In genomic region chr16:46496889-46497685, GRCm38 (mm10) we compare ENCODE assay signal across 8 mouse cellular contexts. TPM values are rescaled to one million over a fixed set of nuclear protein-coding genes. Genes with fewer than 3 reads are reported as not detected.
DNase-seq lines count a peak whose midpoint lies in the region; ATAC-seq and TF ChIP-seq lines count a peak whose summit lies in the region.

No protein-coding gene starts in this region.

- H3K9ac ChIP-seq in ES-E14 (ENCODE audit: insufficient read depth, low read depth, low read length, poor library complexity, severe bottlenecking), result peak overlapping the region; percentile 99

- H3K27me3 ChIP-seq in cerebellum, adult 2 months (ENCODE audit: control insufficient read depth, insufficient read depth, low read length), result no peaks in the 10 kb centered on the region

- H3K4me3 ChIP-seq in ES-E14 (ENCODE audit: insufficient read depth in 1 of 2, low read depth in 1 of 2, low read length in 2 of 2, poor library complexity in 1 of 2, severe bottlenecking in 1 of 2), result peak overlapping the region; percentile 82 to 100
- H3K4me3 ChIP-seq in cerebellum, adult 2 months (replicated peaks; ENCODE audit: insufficient read depth, low read depth, low read length), result peak overlapping the region; percentile 64
- peak overlapping the region; percentile 82 for H3K4me3 ChIP-seq in layer of hippocampus, adult 2 months

- in situ Hi-C loops in ES-E14 (cut with MboI; ENCODE audit: low sequenced_read_pairs in 2 of 2, unreplicated experiment in 2 of 2), result no loop called here

- TF ChIP-seq POLR2A in cerebellum, adult 2 months (IDR thresholded peaks at IDR 0.05; ENCODE audit: borderline replicate concordance, insufficient read depth, low read length), result peak; percentile 96

- H3K36me3 ChIP-seq in ES-E14 (ENCODE audit: control insufficient read depth, insufficient read depth, low read length, poor library complexity, severe bottlenecking), result no peaks in the 10 kb centered on the region

- WGBS in cerebellum, adult 2 months, result under 1% methylated on average over 73 of the region's 78 CpGs

- H3K27ac ChIP-seq in ES-E14 (ENCODE audit: insufficient read depth, low read depth, low read length, poor library complexity, severe bottlenecking), result peak overlapping the region; percentile 88
- H3K27ac ChIP-seq in cerebellum, adult 2 months (ENCODE audit: insufficient read depth, low read length), result peak overlapping the region; percentile 95
- peak overlapping the region; percentile 93 for H3K27ac ChIP-seq in layer of hippocampus, adult 2 months

- no peak for TF ChIP-seq CTCF in cerebellum, adult 2 months (IDR thresholded peaks at IDR 0.05; ENCODE audit: borderline replicate concordance, insufficient read depth, low read depth, low read length)
- TF ChIP-seq CTCF in layer of hippocampus, adult 2 months (conservative IDR thresholded peaks at IDR 0.05), result no peak

- peaks cover 11 to 14% of the 10 kb centered on the region in 2 experiments for H3K4me1 ChIP-seq in ES-E14 (ENCODE audit: control insufficient read depth in 2 of 2, insufficient read depth in 2 of 2, low read length in 2 of 2, poor library complexity in 1 of 2)
- no peaks in the 10 kb centered on the region; the same call in 1 of the 2 replicates for H3K4me1 ChIP-seq in cerebellum, adult 2 months (ENCODE audit: control insufficient read depth, insufficient read depth, low read length)

- no peaks in the 10 kb centered on the region for H3K9me3 ChIP-seq in ES-E14 (ENCODE audit: control insufficient read depth, insufficient read depth, low read depth, low read length)

- ATAC-seq in frontal cortex, adult (ENCODE audit: low TSS enrichment), result peak; percentile 77
- peak; percentile 64 to 73 for ATAC-seq in hematopoietic stem cell, adult 5-6 weeks (replicated peaks in 1 of 2; ENCODE audit: insufficient read depth in 1 of 2, low FRiP score in 2 of 2, low TSS enrichment in 1 of 2, low read depth in 1 of 2, poor library complexity in 2 of 2, severe bottlenecking in 2 of 2)

- peak; percentile 91 for DNase-seq in ES-E14 (ENCODE audit: low read depth, low spot score)
- peak; percentile 95 to 96 for DNase-seq in cerebellum, adult 2 months
- peak; percentile 92 to 93 for DNase-seq in layer of hippocampus, adult 2 months (ENCODE audit: low spot score in 2 of 2)
- peak; percentile 95 to 96 for DNase-seq in lung, adult 18-20 months
- peak; percentile 95 for DNase-seq in ovary, adult 18-20 months (ENCODE audit: low spot score)
- DNase-seq in thymus, postnatal 0 days (ENCODE audit: low spot score), result peak; percentile 89

TF ChIP-seq in ES-E14, 5 proteins besides CTCF, POLR2A, EP300 and RAD21:
- TF ChIP-seq ZC3H11A (IDR thresholded peaks at IDR 0.05; ENCODE audit: borderline replicate concordance, low read depth, low read length) (no peak), HCFC1 (IDR thresholded peaks at IDR 0.05; ENCODE audit: borderline replicate concordance, insufficient read depth, low read length) (peak; percentile 50; the same call in 1 of the 2 replicates), ZNF384 (IDR thresholded peaks at IDR 0.05; ENCODE audit: low read depth, low read length) (peak; percentile 97)

RNA-seq across cellular contexts. Expression of gene Nectin3, which starts 1.2 kb away (rescaled TPM):
- total RNA-seq in ES-E14 (2012; rRNA removed), result 52.0 and 79.7 TPM in 2 replicates
- 9.4 and 11.3 TPM in 2 replicates for polyA plus RNA-seq in cerebellum, adult 2 months (2012; rRNA removed)
- total RNA-seq in hematopoietic stem cell, adult 5-6 weeks (2017), result 2.9 and 3.8 TPM in 2 replicates
- total RNA-seq in layer of hippocampus, adult 2 months (2021), result 10 to 100 TPM; 53.5 to 60.0 TPM
- 3.8 and 4.0 TPM in 2 replicates for polyA plus RNA-seq in thymus, postnatal 0 days (2015; fragmentation: Nextera tagmentation; extraction: Ambion mirVana)

Comparison
In these comparisons a context has a peak if more than half of its experiments do, and no peak if none do; other contexts are left out.
1. Peak in every context shown above with its lines: DNase-seq, ATAC-seq, H3K4me3 ChIP-seq and H3K27ac ChIP-seq.
2. RNA of gene Nectin3, which starts 1.2 kb away (total RNA-seq): 53.5 to 60.0 TPM in layer of hippocampus, adult 2 months and 52.0 to 79.7 TPM in ES-E14; 2.9 to 3.8 TPM in hematopoietic stem cell, adult 5-6 weeks; every median in the first group is over 10 times any median in the second.